Mouse (Mus musculus): Measurements from ENCODE around the gene Slfn8. TPM values are rescaled to one million over a fixed set of nuclear protein-coding genes. Genes with fewer than 3 reads are reported as not detected.
"Not testable (repeated sequence)": the region's sequence is repeated elsewhere in the genome, so short reads cannot be mapped to it uniquely, and the experiment has no call there.

The Slfn8 gene
- polyA plus RNA-seq, 1 experiment, result 0.19 TPM

GRCm38 (mm10) chr11:82991469-82992166 lies 29.0 kb downstream of the Slfn8 start, which contains the start of gene Slfn9:
Gene Slfn9, minus strand, starts transcription at chr11:82991830.
- TF ChIP-seq POLR2A (IDR thresholded peaks at IDR 0.05; ENCODE audit: control insufficient read depth, low read depth, low read length), result no peak
- TF ChIP-seq CTCF (IDR thresholded peaks at IDR 0.05; ENCODE audit: control insufficient read depth, insufficient read depth, insufficient replicate concordance, low read depth, low read length), result no peak
- peak within 1 kb of the TSS; percentile 77; the same call in 1 of the 2 replicates for H3K27ac ChIP-seq (ENCODE audit: control insufficient read depth, insufficient read depth, low read depth, low read length)
- H3K4me1 ChIP-seq (ENCODE audit: control insufficient read depth, insufficient read depth, low read length), result peaks cover 5% of the 10 kb centered on the region; the same call in 1 of the 2 replicates
- peak within 1 kb of the TSS; percentile 79 for H3K4me3 ChIP-seq (ENCODE audit: control insufficient read depth, low read depth, low read length)
- no peaks in the 10 kb centered on the region for H3K36me3 ChIP-seq (ENCODE audit: control insufficient read depth, insufficient read depth, low read length)
- H3K27me3 ChIP-seq (ENCODE audit: control insufficient read depth, insufficient read depth, low read length), result no peaks in the 10 kb centered on the region

DNA sequence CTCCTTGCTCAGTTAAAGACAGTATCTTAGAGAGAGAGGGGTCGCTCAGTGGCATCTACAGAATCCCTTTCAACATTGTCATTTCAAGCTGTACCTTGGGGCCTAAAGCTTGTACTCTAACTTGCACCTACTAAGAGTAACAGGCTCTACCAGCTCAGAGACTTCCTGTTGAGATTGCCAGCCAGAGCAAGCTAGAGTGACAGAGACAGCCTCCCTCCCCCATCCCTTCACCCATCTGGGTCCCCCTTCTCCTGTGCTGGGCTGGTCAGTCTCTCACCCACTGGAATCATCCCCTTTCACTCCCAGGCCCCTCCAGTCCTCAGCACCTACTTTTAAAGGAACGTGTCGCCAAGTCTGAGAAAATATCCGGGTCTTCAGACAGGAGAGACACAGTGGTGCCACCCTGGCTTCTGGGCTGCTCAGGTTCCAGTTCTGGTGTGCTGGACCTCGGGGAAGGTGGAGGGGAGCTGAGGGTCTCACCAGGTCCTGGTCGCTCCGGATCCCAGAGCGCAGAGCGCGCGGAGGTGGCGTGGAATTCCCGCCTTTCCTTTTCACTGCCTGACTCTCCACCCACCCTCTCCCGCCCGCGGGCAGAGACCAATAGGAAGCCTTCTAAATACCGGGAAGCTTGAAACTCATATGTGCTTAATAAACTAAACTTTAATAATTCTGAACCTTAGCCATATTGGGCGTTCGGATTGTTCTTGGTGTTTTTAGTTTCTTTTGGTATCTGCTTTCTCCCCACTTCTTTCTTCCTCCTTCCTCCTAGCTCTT lies 29.8 kb downstream of the Slfn8 start:
- not testable (repeated sequence) for H3K4me1 ChIP-seq (ENCODE audit: control insufficient read depth, insufficient read depth, low read length); H3K27ac ChIP-seq (ENCODE audit: control insufficient read depth, insufficient read depth, low read depth, low read length); H3K27me3 ChIP-seq (ENCODE audit: control insufficient read depth, insufficient read depth, low read length); H3K36me3 ChIP-seq (ENCODE audit: control insufficient read depth, insufficient read depth, low read length)
- peak overlapping the region; percentile 79 for H3K4me3 ChIP-seq (ENCODE audit: control insufficient read depth, low read depth, low read length)

DNA sequence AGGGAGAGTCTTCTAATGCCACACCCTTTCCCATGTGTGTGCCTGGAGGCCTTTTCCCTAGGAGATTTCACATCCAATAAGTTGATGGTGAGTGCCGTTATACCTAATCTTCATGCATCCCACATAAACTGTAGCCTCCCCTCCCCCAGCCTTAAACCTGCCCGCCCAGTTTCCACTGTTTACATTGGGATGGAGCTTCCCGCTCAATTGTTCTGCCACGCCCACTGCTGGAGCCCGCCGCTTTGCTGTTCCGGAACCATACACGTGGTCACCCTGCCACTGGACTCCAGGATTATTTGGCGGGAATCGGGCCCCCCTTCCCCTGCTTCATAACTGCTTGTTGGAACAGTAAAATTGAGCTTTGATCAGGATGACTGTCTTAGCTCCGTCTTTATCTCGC lies 31.3 kb downstream of the Slfn8 start:
- no peak overlapping the region for H3K4me3 ChIP-seq (ENCODE audit: control insufficient read depth, low read depth, low read length)

DNA sequence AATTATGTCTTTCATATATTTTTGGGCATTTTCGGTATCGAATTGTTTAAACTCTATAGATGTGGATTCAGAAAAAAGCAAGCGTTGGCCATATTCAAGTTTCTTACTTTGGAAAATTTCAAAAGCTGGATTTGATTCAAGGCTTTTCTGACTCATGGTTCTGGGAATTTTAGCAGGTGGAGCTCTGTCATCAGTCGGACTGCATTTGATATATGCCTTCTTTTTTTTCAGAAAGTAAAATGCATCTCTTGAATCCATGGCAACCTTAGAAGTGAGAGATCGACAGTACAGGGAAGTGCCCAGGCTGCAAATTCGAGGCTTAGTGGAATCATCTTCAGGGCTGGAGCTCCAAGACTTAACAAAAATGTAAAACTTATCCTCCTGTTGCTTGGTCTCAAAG lies 33.0 kb downstream of the Slfn8 start:
- H3K27me3 ChIP-seq (ENCODE audit: control insufficient read depth, insufficient read depth, low read length), result no peaks in the 10 kb centered on the region
- H3K4me1 ChIP-seq (ENCODE audit: control insufficient read depth, insufficient read depth, low read length), result peaks cover 5% of the 10 kb centered on the region; the same call in 1 of the 2 replicates
- H3K36me3 ChIP-seq (ENCODE audit: control insufficient read depth, insufficient read depth, low read length), result no peaks in the 10 kb centered on the region
- TF ChIP-seq POLR2A (IDR thresholded peaks at IDR 0.05; ENCODE audit: control insufficient read depth, low read depth, low read length), result no peak
- no peak for TF ChIP-seq CTCF (IDR thresholded peaks at IDR 0.05; ENCODE audit: control insufficient read depth, insufficient read depth, insufficient replicate concordance, low read depth, low read length)
- no peak overlapping the region for H3K4me3 ChIP-seq (ENCODE audit: control insufficient read depth, low read depth, low read length)
- H3K27ac ChIP-seq (ENCODE audit: control insufficient read depth, insufficient read depth, low read depth, low read length), result no peak overlapping the region

More for the DNA sequence above, 31.3 kb downstream of the Slfn8 start:
- no peaks in the 10 kb centered on the region for H3K27me3 ChIP-seq (ENCODE audit: control insufficient read depth, insufficient read depth, low read length)
- no peak overlapping the region for H3K27ac ChIP-seq (ENCODE audit: control insufficient read depth, insufficient read depth, low read depth, low read length)
- peaks cover 5% of the 10 kb centered on the region; the same call in 1 of the 2 replicates for H3K4me1 ChIP-seq (ENCODE audit: control insufficient read depth, insufficient read depth, low read length)
- TF ChIP-seq CTCF (IDR thresholded peaks at IDR 0.05; ENCODE audit: control insufficient read depth, insufficient read depth, insufficient replicate concordance, low read depth, low read length), result no peak
- no peak for TF ChIP-seq POLR2A (IDR thresholded peaks at IDR 0.05; ENCODE audit: control insufficient read depth, low read depth, low read length)
- no peaks in the 10 kb centered on the region for H3K36me3 ChIP-seq (ENCODE audit: control insufficient read depth, insufficient read depth, low read length)

GRCm38 (mm10) chr11:82983193-82983592 lies 37.4 kb downstream of the Slfn8 start:
- TF ChIP-seq POLR2A (IDR thresholded peaks at IDR 0.05; ENCODE audit: control insufficient read depth, low read depth, low read length), result no peak
- no peak for TF ChIP-seq CTCF (IDR thresholded peaks at IDR 0.05; ENCODE audit: control insufficient read depth, insufficient read depth, insufficient replicate concordance, low read depth, low read length)
- Histone ChIP-seq H3K27ac (ENCODE audit: control insufficient read depth, insufficient read depth, low read depth, low read length) (no peak overlapping the region), H3K4me1 (ENCODE audit: control insufficient read depth, insufficient read depth, low read length) (no peaks in the 10 kb centered on the region), H3K27me3 (ENCODE audit: control insufficient read depth, insufficient read depth, low read length) (no peaks in the 10 kb centered on the region), H3K36me3 (ENCODE audit: control insufficient read depth, insufficient read depth, low read length) (no peaks in the 10 kb centered on the region), H3K4me3 (ENCODE audit: control insufficient read depth, low read depth, low read length) (no peak overlapping the region)

GRCm38 (mm10) chr11:82982409-82982808 lies 38.2 kb downstream of the Slfn8 start:
- H3K27ac ChIP-seq (ENCODE audit: control insufficient read depth, insufficient read depth, low read depth, low read length); H3K36me3 ChIP-seq (ENCODE audit: control insufficient read depth, insufficient read depth, low read length): not testable (repeated sequence)

GRCm38 (mm10) chr11:82973916-82974315 lies 46.7 kb downstream of the Slfn8 start:
- H3K4me1 ChIP-seq (ENCODE audit: control insufficient read depth, insufficient read depth, low read length), result peaks cover 10% of the 10 kb centered on the region
- TF ChIP-seq POLR2A (IDR thresholded peaks at IDR 0.05; ENCODE audit: control insufficient read depth, low read depth, low read length) (no peak), CTCF (IDR thresholded peaks at IDR 0.05; ENCODE audit: control insufficient read depth, insufficient read depth, insufficient replicate concordance, low read depth, low read length) (no peak)
- H3K27me3 ChIP-seq (ENCODE audit: control insufficient read depth, insufficient read depth, low read length), result no peaks in the 10 kb centered on the region
- H3K27ac ChIP-seq (ENCODE audit: control insufficient read depth, insufficient read depth, low read depth, low read length), result no peak overlapping the region
- H3K36me3 ChIP-seq (ENCODE audit: control insufficient read depth, insufficient read depth, low read length), result no peaks in the 10 kb centered on the region
- H3K4me3 ChIP-seq (ENCODE audit: control insufficient read depth, low read depth, low read length), result no peak overlapping the region

More at GRCm38 (mm10) chr11:82982409-82982808, 38.2 kb downstream of the Slfn8 start:
- H3K4me3 ChIP-seq (ENCODE audit: control insufficient read depth, low read depth, low read length); H3K4me1 ChIP-seq (ENCODE audit: control insufficient read depth, insufficient read depth, low read length); H3K27me3 ChIP-seq (ENCODE audit: control insufficient read depth, insufficient read depth, low read length): not testable (repeated sequence)

All from testis, adult 2 months (tissue).